Mouse (Mus musculus): Measurements from ENCODE around the gene Map6. TPM values are rescaled to one million over a fixed set of nuclear protein-coding genes. Genes with fewer than 3 reads are reported as not detected.
A peak's percentile ranks its signal among the peaks of the same experiment; 100 is the strongest.

Gene Map6
- 4.1 and 4.7 TPM in 2 replicates for polyA plus RNA-seq (2014; fragmentation: Nextera tagmentation; extraction: Ambion mirVana)

GRCm38 (mm10) chr7:99267251-99267896 is at the start of gene Map6:
TSS of gene Map6 (plus strand) at chr7:99267447.
- Histone ChIP-seq H3K27me3 (ENCODE audit: control insufficient read depth, insufficient read depth, low read length) (peaks cover 49% of the 10 kb centered on the region), H3K4me3 (ENCODE audit: low read depth, low read length) (peak within 1 kb of the TSS; percentile 59), H3K27ac (replicated peaks; ENCODE audit: low read depth, low read length) (no peak within 1 kb of the TSS), H3K36me3 (ENCODE audit: control insufficient read depth, insufficient read depth, low read length) (no peaks in the 10 kb centered on the region), H3K9me3 (ENCODE audit: control insufficient read depth, low read length) (no peaks in the 10 kb centered on the region), H3K4me2 (ENCODE audit: low read depth, severe bottlenecking) (peak within 1 kb of the TSS; percentile 100), H3K4me1 (ENCODE audit: control insufficient read depth, insufficient read depth, low read length) (peaks cover 16% of the 10 kb centered on the region), H3K9ac (ENCODE audit: low read length) (peak within 1 kb of the TSS; percentile 58)
- under 1% methylated on average over 34 of the region's 34 CpGs for WGBS
- DNase-seq (ENCODE audit: low spot score) (peak; percentile 47), ATAC-seq (ENCODE audit: insufficient number of reproducible peaks, low FRiP score, low TSS enrichment, low read depth) (no peak; the same call in 1 of the 2 replicates)

DNA sequence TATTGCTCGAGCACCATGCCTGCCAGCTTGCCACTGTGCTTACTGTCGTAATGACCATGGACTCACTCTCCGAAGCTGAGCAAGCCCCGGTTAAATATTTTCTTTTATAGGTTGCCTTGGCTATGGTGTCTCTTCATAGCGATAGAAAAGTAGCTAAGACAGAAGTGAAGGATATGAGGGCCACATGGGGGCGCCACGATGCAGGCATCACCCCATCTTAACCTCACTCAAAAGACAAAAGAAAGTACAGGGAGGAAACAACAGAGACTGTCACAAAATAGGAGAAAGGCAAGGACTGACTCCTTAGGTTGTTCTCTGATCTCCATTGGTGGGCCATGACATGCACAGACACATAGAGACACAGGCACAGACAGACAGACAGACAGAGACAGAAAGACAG is 43.0 kb upstream of the Map6 start:
- H3K4me2 ChIP-seq (ENCODE audit: low read depth, severe bottlenecking), result no peak overlapping the region
- H3K4me1 ChIP-seq (ENCODE audit: control insufficient read depth, insufficient read depth, low read length), result no peaks in the 10 kb centered on the region
- no peak overlapping the region for H3K27ac ChIP-seq (replicated peaks; ENCODE audit: low read depth, low read length)
- H3K27me3 ChIP-seq (ENCODE audit: control insufficient read depth, insufficient read depth, low read length), result no peaks in the 10 kb centered on the region
- DNase-seq (ENCODE audit: low spot score) (no peak), ATAC-seq (ENCODE audit: insufficient number of reproducible peaks, low FRiP score, low TSS enrichment, low read depth) (no peak)
- H3K9me3 ChIP-seq (ENCODE audit: control insufficient read depth, low read length), result no peaks in the 10 kb centered on the region
- 75% methylated on average over 7 of the region's 7 CpGs for WGBS
- H3K9ac ChIP-seq (ENCODE audit: low read length), result no peak overlapping the region
- H3K36me3 ChIP-seq (ENCODE audit: control insufficient read depth, insufficient read depth, low read length), result 0 out of 2 replicates have a peak, but pooled peaks cover 2% of the 10 kb centered on the region
- no peak overlapping the region for H3K4me3 ChIP-seq (ENCODE audit: low read depth, low read length)

DNA sequence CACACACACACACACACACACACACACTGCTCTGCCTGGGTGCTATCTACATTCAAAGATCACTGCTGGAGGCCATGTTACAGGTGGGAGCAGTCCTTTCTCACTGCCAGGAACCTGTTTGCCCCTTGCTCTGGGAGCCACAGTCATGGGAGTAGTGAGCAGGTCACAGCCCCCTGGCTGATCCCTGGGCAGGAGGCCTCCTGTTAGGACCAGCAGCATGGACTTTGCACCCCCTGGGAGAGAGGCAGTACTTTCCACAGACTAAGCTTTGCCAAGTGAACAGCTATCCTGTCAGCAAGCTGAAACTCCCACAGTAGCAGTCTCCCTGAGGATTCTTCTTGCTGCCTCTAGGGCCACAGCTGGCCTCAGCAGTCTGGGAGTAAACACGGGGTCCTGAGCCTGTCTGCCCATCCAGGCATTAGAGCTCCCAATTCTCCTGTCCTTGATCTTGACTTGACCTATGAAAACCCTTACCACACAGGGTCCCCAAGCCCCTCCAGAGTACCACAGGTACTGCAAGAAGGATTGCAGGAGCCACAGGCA is 42.5 kb upstream of the Map6 start:
- H3K4me3 ChIP-seq (ENCODE audit: low read depth, low read length), result no peak overlapping the region
- DNase-seq (ENCODE audit: low spot score), result no peak
- H3K4me1 ChIP-seq (ENCODE audit: control insufficient read depth, insufficient read depth, low read length), result no peaks in the 10 kb centered on the region
- H3K9me3 ChIP-seq (ENCODE audit: control insufficient read depth, low read length), result no peaks in the 10 kb centered on the region
- H3K9ac ChIP-seq (ENCODE audit: low read length), result no peak overlapping the region
- no peaks in the 10 kb centered on the region for H3K27me3 ChIP-seq (ENCODE audit: control insufficient read depth, insufficient read depth, low read length)
- no peak overlapping the region for H3K4me2 ChIP-seq (ENCODE audit: low read depth, severe bottlenecking)
- 0 out of 2 replicates have a peak, but pooled peaks cover 2% of the 10 kb centered on the region for H3K36me3 ChIP-seq (ENCODE audit: control insufficient read depth, insufficient read depth, low read length)
- no peak for ATAC-seq (ENCODE audit: insufficient number of reproducible peaks, low FRiP score, low TSS enrichment, low read depth)
- 91% methylated on average over 1 of the region's 1 CpGs for whole genome bisulfite sequencing
- no peak overlapping the region for H3K27ac ChIP-seq (replicated peaks; ENCODE audit: low read depth, low read length)

GRCm38 (mm10) chr7:99225421-99225820 is 41.8 kb upstream of the Map6 start:
- H3K27ac ChIP-seq (replicated peaks; ENCODE audit: low read depth, low read length), result no peak overlapping the region
- DNase-seq (ENCODE audit: low spot score) (no peak), ATAC-seq (ENCODE audit: insufficient number of reproducible peaks, low FRiP score, low TSS enrichment, low read depth) (no peak)
- no peaks in the 10 kb centered on the region for H3K27me3 ChIP-seq (ENCODE audit: control insufficient read depth, insufficient read depth, low read length)
- H3K9ac ChIP-seq (ENCODE audit: low read length), result no peak overlapping the region
- H3K4me1 ChIP-seq (ENCODE audit: control insufficient read depth, insufficient read depth, low read length), result no peaks in the 10 kb centered on the region
- H3K36me3 ChIP-seq (ENCODE audit: control insufficient read depth, insufficient read depth, low read length), result 0 out of 2 replicates have a peak, but pooled peaks cover 2% of the 10 kb centered on the region
- H3K4me2 ChIP-seq (ENCODE audit: low read depth, severe bottlenecking), result no peak overlapping the region
- no peaks in the 10 kb centered on the region for H3K9me3 ChIP-seq (ENCODE audit: control insufficient read depth, low read length)
- 89% methylated on average over 6 of the region's 6 CpGs for WGBS
- no peak overlapping the region for H3K4me3 ChIP-seq (ENCODE audit: low read depth, low read length)

GRCm38 (mm10) chr7:99226662-99227061 is 40.6 kb upstream of the Map6 start:
- H3K4me3 ChIP-seq (ENCODE audit: low read depth, low read length), result no peak overlapping the region
- H3K27me3 ChIP-seq (ENCODE audit: control insufficient read depth, insufficient read depth, low read length), result no peaks in the 10 kb centered on the region
- H3K9ac ChIP-seq (ENCODE audit: low read length), result no peak overlapping the region
- DNase-seq (ENCODE audit: low spot score) (no peak), ATAC-seq (ENCODE audit: insufficient number of reproducible peaks, low FRiP score, low TSS enrichment, low read depth) (no peak)
- H3K4me1 ChIP-seq (ENCODE audit: control insufficient read depth, insufficient read depth, low read length), result no peaks in the 10 kb centered on the region
- 0 out of 2 replicates have a peak, but pooled peaks cover 2% of the 10 kb centered on the region for H3K36me3 ChIP-seq (ENCODE audit: control insufficient read depth, insufficient read depth, low read length)
- H3K27ac ChIP-seq (replicated peaks; ENCODE audit: low read depth, low read length), result no peak overlapping the region
- 92% methylated on average over 10 of the region's 10 CpGs for WGBS
- H3K9me3 ChIP-seq (ENCODE audit: control insufficient read depth, low read length), result no peaks in the 10 kb centered on the region
- H3K4me2 ChIP-seq (ENCODE audit: low read depth, severe bottlenecking), result no peak overlapping the region

DNA sequence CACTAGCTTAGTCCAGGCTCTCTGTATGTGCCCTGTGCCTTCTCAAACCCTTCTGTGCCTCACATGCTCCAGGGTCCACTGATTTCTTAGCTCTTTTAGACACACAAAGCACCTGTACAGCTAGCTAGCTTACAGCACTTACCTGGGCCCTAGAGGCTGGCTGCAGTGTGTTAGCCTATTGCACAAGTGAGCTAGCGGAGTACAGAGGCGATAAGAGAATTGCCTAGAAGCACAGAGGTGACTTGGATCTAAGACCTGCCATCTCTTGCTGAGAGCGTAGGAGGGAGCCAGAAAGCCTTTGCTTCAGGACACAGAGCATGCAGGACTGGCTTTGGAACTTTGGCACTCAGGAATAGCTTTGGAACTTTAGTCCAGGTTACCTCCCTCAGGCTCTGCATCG is 40.0 kb upstream of the Map6 start:
- Histone ChIP-seq H3K4me1 (ENCODE audit: control insufficient read depth, insufficient read depth, low read length) (no peaks in the 10 kb centered on the region), H3K9ac (ENCODE audit: low read length) (no peak overlapping the region), H3K27ac (replicated peaks; ENCODE audit: low read depth, low read length) (no peak overlapping the region), H3K27me3 (ENCODE audit: control insufficient read depth, insufficient read depth, low read length) (no peaks in the 10 kb centered on the region), H3K36me3 (ENCODE audit: control insufficient read depth, insufficient read depth, low read length) (0 out of 2 replicates have a peak, but pooled peaks cover 2% of the 10 kb centered on the region), H3K4me2 (ENCODE audit: low read depth, severe bottlenecking) (no peak overlapping the region), H3K9me3 (ENCODE audit: control insufficient read depth, low read length) (no peaks in the 10 kb centered on the region), H3K4me3 (ENCODE audit: low read depth, low read length) (no peak overlapping the region)
- WGBS, result over 99% methylated on average over 4 of the region's 4 CpGs
- ATAC-seq (ENCODE audit: insufficient number of reproducible peaks, low FRiP score, low TSS enrichment, low read depth) (no peak), DNase-seq (ENCODE audit: low spot score) (no peak)

- WGBS, result 93% methylated on average over 8 of the region's 8 CpGs
- no peaks in the 10 kb centered on the region for H3K4me1 ChIP-seq (ENCODE audit: control insufficient read depth, insufficient read depth, low read length)
- 0 out of 2 replicates have a peak, but pooled peaks cover 2% of the 10 kb centered on the region for H3K36me3 ChIP-seq (ENCODE audit: control insufficient read depth, insufficient read depth, low read length)
- H3K4me3 ChIP-seq (ENCODE audit: low read depth, low read length), result no peak overlapping the region
- ATAC-seq (ENCODE audit: insufficient number of reproducible peaks, low FRiP score, low TSS enrichment, low read depth), result no peak
- H3K27me3 ChIP-seq (ENCODE audit: control insufficient read depth, insufficient read depth, low read length), result no peaks in the 10 kb centered on the region
- H3K9ac ChIP-seq (ENCODE audit: low read length), result no peak overlapping the region
- DNase-seq (ENCODE audit: low spot score), result no peak
- no peak overlapping the region for H3K27ac ChIP-seq (replicated peaks; ENCODE audit: low read depth, low read length)
- H3K4me2 ChIP-seq (ENCODE audit: low read depth, severe bottlenecking), result no peak overlapping the region
- no peaks in the 10 kb centered on the region for H3K9me3 ChIP-seq (ENCODE audit: control insufficient read depth, low read length)
Measured at GRCm38 (mm10) chr7:99228825-99229224, 38.4 kb upstream of the Map6 start.

GRCm38 (mm10) chr7:99229411-99229810 is 37.8 kb upstream of the Map6 start:
- Histone ChIP-seq H3K27ac (replicated peaks; ENCODE audit: low read depth, low read length) (no peak overlapping the region), H3K27me3 (ENCODE audit: control insufficient read depth, insufficient read depth, low read length) (no peaks in the 10 kb centered on the region), H3K36me3 (ENCODE audit: control insufficient read depth, insufficient read depth, low read length) (0 out of 2 replicates have a peak, but pooled peaks cover 2% of the 10 kb centered on the region), H3K4me3 (ENCODE audit: low read depth, low read length) (no peak overlapping the region), H3K9me3 (ENCODE audit: control insufficient read depth, low read length) (no peaks in the 10 kb centered on the region), H3K4me1 (ENCODE audit: control insufficient read depth, insufficient read depth, low read length) (peaks cover under 1% of the 10 kb centered on the region; the same call in 1 of the 2 replicates), H3K4me2 (ENCODE audit: low read depth, severe bottlenecking) (peak overlapping the region; percentile 15; the same call in 1 of the 2 replicates), H3K9ac (ENCODE audit: low read length) (no peak overlapping the region)
- WGBS, result 30% methylated on average over 2 of the region's 2 CpGs
- no peak for ATAC-seq (ENCODE audit: insufficient number of reproducible peaks, low FRiP score, low TSS enrichment, low read depth)
- DNase-seq (ENCODE audit: low spot score), result peak; percentile 78
